Mouse (Mus musculus): ENCODE measurements around the gene Vps52. TPM values are rescaled to one million over a fixed set of nuclear protein-coding genes. Genes with fewer than 3 reads are reported as not detected.

The Vps52 gene
- polyA plus RNA-seq (2015; fragmentation: Nextera tagmentation; extraction: Ambion mirVana), result 31.6 and 31.8 TPM in 2 replicates

DNA sequence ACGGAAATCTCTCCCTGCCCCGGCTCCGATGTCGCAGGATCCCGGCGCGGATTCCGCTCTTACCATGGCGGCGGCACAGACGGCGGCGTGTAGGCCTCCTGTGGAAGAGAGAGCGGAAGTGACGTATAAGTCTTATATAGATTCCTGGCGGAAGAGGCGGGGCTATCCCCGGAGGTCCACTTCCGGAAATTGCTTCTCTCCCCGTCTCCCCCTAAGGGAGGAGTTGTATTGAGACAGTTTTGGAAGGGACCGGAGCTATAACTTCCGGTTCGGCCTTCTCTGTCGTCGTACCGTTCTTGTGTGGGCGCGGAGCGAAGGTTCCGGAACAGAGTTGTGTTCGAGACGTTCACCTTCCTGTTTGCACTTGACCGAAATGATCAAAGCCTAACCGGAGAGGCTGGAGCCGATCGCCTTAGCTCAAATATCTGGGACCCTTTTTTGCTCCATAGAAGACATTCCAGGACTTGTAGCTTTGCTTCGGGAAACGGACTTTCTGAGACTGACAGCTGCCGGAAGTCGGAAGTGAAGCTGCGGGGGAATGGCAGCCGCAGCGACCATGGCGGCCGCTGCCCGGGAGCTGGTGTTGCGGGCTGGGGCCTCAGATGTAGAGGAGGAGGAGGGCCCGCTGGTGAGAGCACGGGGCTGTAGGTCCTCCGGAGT is at the start of gene Vps52, which contains the start of gene Rps18:
Gene Vps52 (plus strand): TSS at position 258 of the 660 bp plus-strand sequence.
Gene Rps18 (minus strand): TSS at position 447 of the 660 bp plus-strand sequence.

DNA sequence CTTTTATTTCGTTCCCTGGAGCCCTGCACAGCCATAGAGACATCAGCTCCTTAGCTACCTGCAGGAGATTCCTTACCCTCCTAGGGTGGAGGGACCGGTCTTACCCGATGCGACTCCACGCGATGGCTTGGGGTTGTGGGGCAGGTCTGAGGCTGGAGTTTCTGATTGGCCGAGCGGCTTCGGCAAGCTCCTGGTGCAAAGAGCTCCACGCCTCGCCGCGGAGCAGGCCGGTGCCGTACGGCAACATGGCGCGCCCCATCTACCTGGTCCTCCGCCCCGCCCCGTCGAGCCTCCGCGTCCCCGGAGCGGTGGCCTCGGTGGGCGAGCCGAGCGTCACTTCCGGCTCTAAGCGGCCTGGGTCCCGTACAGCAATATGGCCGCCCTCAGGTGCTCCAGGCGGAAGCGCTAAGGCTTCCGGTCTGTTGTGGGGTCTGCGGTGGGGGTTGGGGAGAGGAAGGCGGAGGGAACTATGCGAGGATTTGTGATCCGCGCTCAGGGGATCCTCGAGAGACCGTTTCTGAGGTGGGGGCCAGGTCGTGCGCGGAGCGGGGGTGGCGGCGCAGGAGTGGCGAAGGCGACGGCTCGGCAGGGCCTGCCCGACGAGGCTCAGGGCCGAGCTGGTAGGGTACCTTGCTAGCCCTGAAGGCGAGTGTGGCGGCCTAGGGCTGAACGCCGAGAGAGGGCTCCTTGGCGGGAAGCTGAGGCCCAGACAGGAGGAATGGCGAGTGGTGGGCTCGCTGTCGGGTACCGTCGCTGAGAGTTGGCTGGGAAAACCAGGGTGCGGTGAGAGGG is 46.3 kb upstream of the Vps52 start, which contains the start of gene Daxx:
Gene Daxx (plus strand): TSS at position 338 of the 792 bp plus-strand sequence.

DNA sequence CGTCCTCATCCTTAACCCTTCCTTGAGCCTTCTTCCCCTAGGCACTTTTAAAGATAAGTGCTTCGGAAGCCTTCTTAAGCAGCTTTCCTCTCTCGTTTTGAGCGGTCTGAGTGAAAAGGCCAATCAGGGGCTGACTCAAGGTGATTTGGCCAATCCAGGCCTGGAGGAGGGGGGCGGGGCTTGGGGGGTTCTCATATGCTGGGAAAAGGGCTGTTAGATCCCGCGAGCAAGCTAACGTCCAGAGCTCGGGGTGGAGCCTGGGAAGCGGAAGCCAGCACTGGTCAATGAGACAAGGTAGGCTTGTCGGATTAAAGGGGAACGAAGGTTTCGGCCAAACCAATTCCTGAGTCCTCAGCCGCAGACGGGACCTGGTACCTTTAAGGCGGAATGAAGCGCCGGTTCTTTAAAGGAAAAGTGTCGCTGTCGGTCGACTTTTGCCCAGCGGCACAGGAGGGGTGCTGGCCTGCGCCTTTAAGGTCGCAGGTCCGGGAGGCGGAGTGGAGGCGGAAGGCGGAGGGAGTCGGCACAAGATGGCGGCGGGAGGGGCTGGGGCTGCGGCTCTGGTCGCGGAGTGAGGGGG is 39.9 kb upstream of the Vps52 start, which contains the start of the genes Tapbp and Zbtb22:
Gene Tapbp (plus strand): TSS at position 229 of the 580 bp plus-strand sequence.
Gene Zbtb22 (plus strand): TSS at position 234 of the 580 bp plus-strand sequence.

DNA sequence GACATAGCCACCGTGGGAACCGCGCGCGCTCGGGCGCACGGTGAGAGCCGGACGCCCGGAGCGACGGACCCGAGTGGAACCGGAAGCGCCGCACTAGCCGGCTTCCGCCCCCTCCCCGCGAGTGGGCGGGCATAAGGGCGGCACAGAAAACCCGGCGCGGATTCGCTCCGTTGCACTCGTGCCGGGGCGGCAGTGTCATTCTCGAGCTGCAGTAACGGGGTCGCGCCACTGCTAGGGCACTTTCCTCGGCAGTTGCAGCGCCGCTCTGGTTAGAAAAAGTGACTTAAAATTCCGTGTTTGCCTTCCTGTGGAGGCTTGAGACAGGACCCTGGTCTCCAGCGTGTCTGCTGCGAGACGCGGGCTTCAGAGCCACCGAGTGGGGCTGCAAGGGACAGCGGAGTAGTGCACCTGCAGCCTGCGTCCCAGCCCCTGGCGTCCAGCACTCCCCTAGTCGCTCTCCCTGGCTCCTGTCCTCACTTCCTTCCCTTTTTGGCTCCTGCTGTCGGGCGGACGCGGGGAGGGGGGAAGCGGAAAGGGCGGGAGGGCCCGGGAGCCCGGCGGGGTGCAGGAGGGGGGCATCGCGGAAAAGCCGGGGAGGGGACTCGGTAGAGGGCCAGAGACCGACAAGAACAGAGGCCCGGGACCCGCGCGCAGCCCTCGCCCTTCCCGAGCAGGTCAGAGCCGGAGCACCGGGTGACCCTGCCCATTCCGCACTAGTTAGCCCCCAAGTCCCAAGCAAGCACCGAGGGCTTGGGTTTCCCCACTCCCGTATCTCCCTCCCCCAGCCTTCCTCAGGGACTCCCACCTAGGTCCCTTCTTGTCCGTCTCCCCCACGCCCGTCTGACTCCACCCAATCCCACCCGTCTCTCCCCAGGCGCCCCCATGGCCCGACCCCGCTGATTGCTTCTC is 26.0 kb upstream of the Vps52 start, which contains the start of gene Rgl2:
Gene Rgl2 (plus strand): TSS at position 173 of the 909 bp plus-strand sequence.

DNA sequence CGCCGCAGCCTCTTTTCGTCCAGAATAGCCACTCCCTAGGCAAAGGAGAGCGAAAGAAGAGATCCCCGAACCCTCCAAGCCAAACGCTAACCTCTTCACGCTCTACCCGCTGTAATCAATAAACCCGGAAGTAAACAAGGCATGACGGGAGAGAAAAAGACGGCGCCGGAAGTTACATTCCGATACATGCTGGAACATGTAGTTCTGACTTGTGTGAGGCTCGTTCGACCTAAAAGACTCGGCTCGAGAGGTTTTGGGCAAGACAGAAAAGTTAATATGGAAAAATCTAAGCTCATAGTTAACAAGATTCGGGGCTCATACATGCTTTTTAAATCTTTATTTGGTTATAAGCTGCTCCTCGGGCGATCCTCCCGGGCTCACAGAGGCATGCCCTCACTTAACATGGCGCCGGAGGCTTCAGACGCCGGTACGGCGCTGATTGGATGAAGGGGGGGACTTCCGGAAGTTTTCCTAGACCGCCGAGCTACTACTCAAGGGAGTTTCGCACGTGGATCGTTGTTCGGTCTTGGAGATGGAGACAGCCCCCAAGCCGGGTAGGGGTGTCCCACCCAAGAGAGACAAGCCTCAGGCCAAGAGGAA is 15.3 kb upstream of the Vps52 start, which contains the start of the genes Pfdn6 and Wdr46:
Gene Pfdn6 (minus strand): TSS at position 138 of the 600 bp plus-strand sequence.
Gene Wdr46 (plus strand): TSS at position 455 of the 600 bp plus-strand sequence.

DNA sequence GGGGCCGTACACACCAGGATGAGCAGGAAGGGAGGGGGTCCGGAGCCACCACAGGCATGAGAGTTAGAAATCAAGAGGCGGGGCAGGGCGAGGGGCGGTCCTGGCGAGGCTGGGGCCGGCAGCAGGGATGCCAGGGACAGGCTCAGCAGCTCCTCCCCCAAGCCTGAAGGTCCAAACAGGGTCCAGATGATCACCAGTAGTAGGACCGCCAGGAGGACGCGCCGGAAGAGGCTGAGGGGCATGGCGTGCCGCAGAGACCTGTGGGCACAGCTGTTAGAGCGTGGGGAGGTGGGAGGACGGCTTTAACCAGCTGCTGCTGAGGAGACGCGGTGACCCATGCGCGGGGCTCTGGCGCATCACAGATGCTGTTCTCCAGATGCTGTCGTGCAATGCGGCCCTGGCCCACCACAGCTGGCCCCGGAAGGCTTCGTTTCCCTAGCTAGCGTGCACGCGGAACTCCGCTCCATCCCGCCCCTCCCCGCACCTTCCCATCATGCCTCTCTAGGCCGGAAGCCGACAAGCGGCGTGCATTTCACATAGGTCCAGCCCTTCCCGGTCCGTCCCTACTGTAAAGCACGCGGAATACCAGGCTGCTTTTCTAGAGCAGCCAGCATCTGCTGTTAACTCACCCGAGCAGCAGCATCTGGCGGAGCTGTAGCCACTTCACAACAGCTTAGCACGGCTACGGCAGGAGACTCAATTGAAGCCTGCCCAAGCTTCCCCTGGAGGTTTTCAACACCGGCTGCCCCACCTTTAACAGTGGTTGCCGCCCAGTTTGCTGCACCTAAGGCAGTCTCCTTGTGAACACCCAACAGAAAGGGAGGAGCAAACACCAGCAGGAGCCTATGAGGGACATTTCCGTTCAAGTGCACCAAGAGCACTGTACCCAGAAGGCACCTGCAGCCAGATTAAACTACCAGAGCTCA is 4.3 kb upstream of the Vps52 start, which contains the start of gene B3galt4:
Gene B3galt4 (minus strand): TSS at position 468 of the 926 bp plus-strand sequence.

DNA sequence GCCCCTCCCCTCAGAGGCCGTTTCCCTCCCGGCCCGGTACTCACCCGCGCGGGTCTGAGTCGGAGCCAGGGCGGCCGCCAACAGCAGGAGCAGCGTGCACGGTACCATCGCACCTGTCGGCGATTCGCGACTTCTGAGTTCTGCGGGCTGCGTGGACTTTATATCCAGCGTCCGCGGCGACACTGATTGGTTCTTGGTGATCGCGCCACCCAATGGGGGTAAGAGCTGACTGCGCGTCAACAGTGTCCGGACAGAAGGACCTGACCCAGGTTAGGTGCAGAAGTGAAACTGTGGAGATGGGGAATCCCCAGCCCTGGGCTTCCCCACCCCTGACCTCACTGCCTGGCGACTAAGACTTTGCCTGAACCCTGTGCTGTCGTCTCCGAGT is 44.5 kb downstream of the Vps52 start, which contains the start of gene H2-K1:
Gene H2-K1 (minus strand): TSS at position 198 of the 388 bp plus-strand sequence.

Other genes starting within 250 kb of the Vps52 start
- gene March2, start 237.1 kb upstream of the Vps52 start, polyA plus RNA-seq (2015; fragmentation: Nextera tagmentation; extraction: Ambion mirVana), result 75.3 and 77.9 TPM in 2 replicates
- gene Rab11b, start 195.3 kb upstream of the Vps52 start, polyA plus RNA-seq (2015; fragmentation: Nextera tagmentation; extraction: Ambion mirVana), result 235 and 237 TPM in 2 replicates
- gene Angptl4, start 174.0 kb upstream of the Vps52 start, polyA plus RNA-seq (2015; fragmentation: Nextera tagmentation; extraction: Ambion mirVana), result 76.0 and 98.6 TPM in 2 replicates
- gene Kank3, start 145.3 kb upstream of the Vps52 start, polyA plus RNA-seq (2015; fragmentation: Nextera tagmentation; extraction: Ambion mirVana), result 29.3 and 30.3 TPM in 2 replicates
- gene Rps28, start 131.2 kb upstream of the Vps52 start, polyA plus RNA-seq (2015; fragmentation: Nextera tagmentation; extraction: Ambion mirVana), result 640 and 826 TPM in 2 replicates
- gene Ndufa7, start 131.2 kb upstream of the Vps52 start, polyA plus RNA-seq (2015; fragmentation: Nextera tagmentation; extraction: Ambion mirVana), result 501 and 563 TPM in 2 replicates
- gene Cd320, start 112.7 kb upstream of the Vps52 start, polyA plus RNA-seq (2015; fragmentation: Nextera tagmentation; extraction: Ambion mirVana), result 28.6 and 40.2 TPM in 2 replicates
- gene Gm7029, start 82.0 kb upstream of the Vps52 start, polyA plus RNA-seq (2015; fragmentation: Nextera tagmentation; extraction: Ambion mirVana), result not detected in 2 replicates
- 1.4 and 2.0 TPM in 2 replicates for gene Kifc1, start 65.2 kb upstream of the Vps52 start, polyA plus RNA-seq (2015; fragmentation: Nextera tagmentation; extraction: Ambion mirVana)
- 0.18 and 0.55 TPM in 2 replicates for gene Platr17, start 50.7 kb upstream of the Vps52 start, polyA plus RNA-seq (2015; fragmentation: Nextera tagmentation; extraction: Ambion mirVana)
- gene Daxx, start 46.4 kb upstream of the Vps52 start, polyA plus RNA-seq (2015; fragmentation: Nextera tagmentation; extraction: Ambion mirVana), result 22.3 and 22.6 TPM in 2 replicates
- gene Tapbp, start 39.9 kb upstream of the Vps52 start, polyA plus RNA-seq (2015; fragmentation: Nextera tagmentation; extraction: Ambion mirVana), result 28.8 and 38.5 TPM in 2 replicates
- gene Zbtb22, start 39.9 kb upstream of the Vps52 start, polyA plus RNA-seq (2015; fragmentation: Nextera tagmentation; extraction: Ambion mirVana), result 10.8 and 12.1 TPM in 2 replicates
- gene Rgl2, start 26.3 kb upstream of the Vps52 start, polyA plus RNA-seq (2015; fragmentation: Nextera tagmentation; extraction: Ambion mirVana), result 20.9 and 22.0 TPM in 2 replicates
- 91.1 and 107 TPM in 2 replicates for gene Pfdn6, start 15.5 kb upstream of the Vps52 start, polyA plus RNA-seq (2015; fragmentation: Nextera tagmentation; extraction: Ambion mirVana)
- 13.7 and 15.4 TPM in 2 replicates for gene Wdr46, start 15.2 kb upstream of the Vps52 start, polyA plus RNA-seq (2015; fragmentation: Nextera tagmentation; extraction: Ambion mirVana)
- gene B3galt4, start 4.3 kb upstream of the Vps52 start, polyA plus RNA-seq (2015; fragmentation: Nextera tagmentation; extraction: Ambion mirVana), result 5.6 and 7.0 TPM in 2 replicates
- gene Rps18, start 189 bp downstream of the Vps52 start, polyA plus RNA-seq (2015; fragmentation: Nextera tagmentation; extraction: Ambion mirVana), result 1,060 and 1,200 TPM in 2 replicates
- 49.2 and 107 TPM in 2 replicates for gene H2-K1, start 44.5 kb downstream of the Vps52 start, polyA plus RNA-seq (2015; fragmentation: Nextera tagmentation; extraction: Ambion mirVana)
- 12.3 and 13.6 TPM in 2 replicates for gene Ring1, start 68.9 kb downstream of the Vps52 start, polyA plus RNA-seq (2015; fragmentation: Nextera tagmentation; extraction: Ambion mirVana)
- gene H2-Ke6, start 72.2 kb downstream of the Vps52 start, polyA plus RNA-seq (2015; fragmentation: Nextera tagmentation; extraction: Ambion mirVana), result 46.7 and 46.9 TPM in 2 replicates
- gene Slc39a7, start 75.9 kb downstream of the Vps52 start, polyA plus RNA-seq (2015; fragmentation: Nextera tagmentation; extraction: Ambion mirVana), result 82.1 and 94.7 TPM in 2 replicates
- gene Rxrb, start 76.0 kb downstream of the Vps52 start, polyA plus RNA-seq (2015; fragmentation: Nextera tagmentation; extraction: Ambion mirVana), result 31.9 and 33.4 TPM in 2 replicates
- 1.9 and 5.7 TPM in 2 replicates for gene Col11a2, start 83.6 kb downstream of the Vps52 start, polyA plus RNA-seq (2015; fragmentation: Nextera tagmentation; extraction: Ambion mirVana)
- gene H2-Oa, start 136.5 kb downstream of the Vps52 start, polyA plus RNA-seq (2015; fragmentation: Nextera tagmentation; extraction: Ambion mirVana), result 0.27 and 0.35 TPM in 2 replicates
- 10.7 and 10.8 TPM in 2 replicates for gene H2-DMa, start 163.7 kb downstream of the Vps52 start, polyA plus RNA-seq (2015; fragmentation: Nextera tagmentation; extraction: Ambion mirVana)
- gene Brd2, start 166.8 kb downstream of the Vps52 start, polyA plus RNA-seq (2015; fragmentation: Nextera tagmentation; extraction: Ambion mirVana), result 42.6 and 45.7 TPM in 2 replicates
- gene H2-DMb2, start 187.5 kb downstream of the Vps52 start, polyA plus RNA-seq (2015; fragmentation: Nextera tagmentation; extraction: Ambion mirVana), result 0.17 and 0.33 TPM in 2 replicates
- gene H2-DMb1, start 197.3 kb downstream of the Vps52 start, polyA plus RNA-seq (2015; fragmentation: Nextera tagmentation; extraction: Ambion mirVana), result 0.44 and 1.1 TPM in 2 replicates
- gene Tap1, start 231.7 kb downstream of the Vps52 start, polyA plus RNA-seq (2015; fragmentation: Nextera tagmentation; extraction: Ambion mirVana), result 3.5 and 5.1 TPM in 2 replicates
- gene Psmb9, start 232.0 kb downstream of the Vps52 start, polyA plus RNA-seq (2015; fragmentation: Nextera tagmentation; extraction: Ambion mirVana), result 3.6 and 6.3 TPM in 2 replicates
- 11.0 and 17.6 TPM in 2 replicates for gene Psmb8, start 241.9 kb downstream of the Vps52 start, polyA plus RNA-seq (2015; fragmentation: Nextera tagmentation; extraction: Ambion mirVana)
- 5.3 and 7.2 TPM in 2 replicates for gene Tap2, start 247.7 kb downstream of the Vps52 start, polyA plus RNA-seq (2015; fragmentation: Nextera tagmentation; extraction: Ambion mirVana)